Mouse (Mus musculus) Muller cell, postnatal 12 days (primary cell): ENCODE data around the gene Ss18l2.
A peak's percentile ranks its signal among the peaks of the same experiment; 100 is the strongest.

ENCODE experiments used
- DNase-seq: peaks from one replicate; pipeline ENCODE4 v3.0.0-alpha.2; 2015; ENCODE audit errors: inconsistent ontology term

Gene Ss18l2

GRCm38 (mm10) chr9:121709898-121710583, at the start of gene Ss18l2:
Gene Ss18l2 (plus strand): TSS chr9:121710329.
- peak; percentile 99 for DNase-seq

GRCm38 (mm10) chr9:121663467-121663866, 46.7 kb upstream of the Ss18l2 start:
- DNase-seq = no peak

GRCm38 (mm10) chr9:121664104-121664503, 46.0 kb upstream of the Ss18l2 start:
- DNase-seq = no peak

GRCm38 (mm10) chr9:121666957-121667630, 43.0 kb upstream of the Ss18l2 start:
- DNase-seq = no peak

DNA sequence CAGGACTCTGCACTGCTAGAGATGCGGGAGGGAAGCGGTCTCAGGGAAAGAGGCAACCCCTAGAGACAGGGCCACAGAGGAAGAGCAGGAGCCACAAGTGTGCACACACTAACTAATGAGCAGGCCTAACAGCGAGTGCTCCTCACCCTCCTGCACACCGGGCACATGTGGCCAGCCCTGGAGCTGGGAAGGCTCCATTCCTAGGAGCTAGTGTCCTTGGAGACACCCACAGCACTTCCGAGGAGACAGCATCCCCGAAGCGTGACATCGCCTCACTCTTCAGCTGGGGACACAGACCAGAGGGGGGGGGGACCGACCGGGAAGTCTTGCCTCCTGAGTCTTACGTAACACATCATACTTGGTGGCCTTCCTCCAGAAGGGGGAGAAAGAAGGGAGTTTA, 42.3 kb upstream of the Ss18l2 start:
- DNase-seq = no peak

DNA sequence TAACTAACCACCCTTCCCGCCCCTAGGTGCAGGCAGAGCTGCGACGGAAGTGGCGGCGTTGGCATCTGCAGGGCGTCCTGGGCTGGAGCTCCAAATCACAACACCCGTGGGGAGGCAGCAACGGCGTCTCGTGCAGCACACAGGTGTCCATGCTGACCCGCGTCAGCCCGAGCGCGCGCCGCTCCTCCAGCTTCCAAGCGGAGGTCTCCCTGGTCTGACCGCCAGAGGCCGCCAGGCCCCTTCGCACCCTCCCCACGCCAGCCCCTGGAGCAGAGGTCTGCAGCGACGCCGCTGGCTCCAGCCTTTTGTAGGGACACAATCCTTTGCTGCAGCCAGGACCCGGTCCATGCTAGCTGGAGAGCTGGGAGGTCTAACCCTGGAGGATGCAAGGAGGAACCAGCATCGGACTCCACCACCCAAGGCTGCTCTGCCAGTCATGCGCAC, 40.8 kb upstream of the Ss18l2 start:
- peak; percentile 68 for DNase-seq

GRCm38 (mm10) chr9:121671300-121671699, 38.8 kb upstream of the Ss18l2 start:
- peak; percentile 27 for DNase-seq

- peak; percentile 33 for DNase-seq
These were observed 37.8 kb upstream of the Ss18l2 start for GRCm38 (mm10) chr9:121672311-121672710.

DNA sequence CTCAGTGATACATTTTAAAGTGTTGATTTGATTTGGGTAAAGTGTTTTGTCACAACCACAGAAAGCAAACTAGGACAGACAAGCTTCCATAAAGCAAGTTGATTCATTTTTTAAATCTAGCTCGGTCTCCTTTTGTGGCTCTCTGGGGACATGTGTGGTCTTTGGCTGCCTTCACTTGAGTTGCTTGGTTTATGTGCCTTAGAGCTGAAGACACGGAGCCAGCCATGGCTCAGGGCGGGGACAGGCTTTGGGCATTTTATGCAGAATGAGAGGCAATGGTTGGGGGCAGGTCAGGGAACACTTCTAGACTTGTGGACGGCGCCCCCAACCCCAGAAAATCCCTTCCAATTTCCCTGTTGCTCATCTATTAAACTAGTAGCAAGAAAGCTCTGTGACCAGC, 36.4 kb upstream of the Ss18l2 start:
- DNase-seq = no peak

DNA sequence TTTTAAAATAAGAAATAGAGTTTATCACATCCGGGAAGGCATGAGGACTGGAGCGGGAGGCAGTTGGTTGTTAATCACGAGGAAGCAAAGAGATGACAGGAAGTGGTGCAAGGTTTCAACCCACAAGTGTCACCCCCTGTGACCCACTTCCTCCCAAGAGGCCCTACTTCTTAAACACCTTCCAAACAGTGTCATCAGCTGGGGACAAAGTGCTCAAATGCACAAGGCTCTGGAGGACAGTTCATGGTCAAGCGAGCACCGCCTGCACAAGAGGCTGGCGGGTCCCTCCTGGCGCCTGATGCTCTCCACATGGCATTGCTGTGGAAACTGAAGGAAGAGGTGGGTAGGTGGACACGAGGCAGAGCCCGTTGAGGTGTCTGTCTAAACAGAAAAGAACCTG, 35.1 kb upstream of the Ss18l2 start:
- no peak for DNase-seq

GRCm38 (mm10) chr9:121675556-121675955, 34.6 kb upstream of the Ss18l2 start:
- DNase-seq = no peak

GRCm38 (mm10) chr9:121677069-121677468, 33.1 kb upstream of the Ss18l2 start:
- no peak for DNase-seq

DNA sequence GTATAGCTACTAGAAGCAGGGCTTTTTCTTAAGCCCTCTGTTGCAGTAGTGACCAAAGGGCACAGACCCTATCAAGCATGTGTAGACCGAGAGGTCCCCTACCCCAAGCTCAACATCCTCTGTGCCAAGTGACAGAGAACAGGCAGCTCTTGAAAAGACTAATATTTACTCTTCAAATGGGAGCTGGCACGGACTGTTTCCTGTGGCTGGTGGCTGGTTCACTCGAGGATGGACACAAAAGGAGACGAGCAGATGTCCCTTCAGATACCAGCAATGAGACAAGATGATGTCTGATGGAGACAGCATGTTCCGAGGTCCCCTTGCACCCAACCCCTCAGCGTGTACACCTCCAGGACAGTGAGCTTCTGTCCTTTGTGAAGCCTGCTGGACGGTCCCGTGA, 32.7 kb upstream of the Ss18l2 start:
- no peak for DNase-seq

DNA sequence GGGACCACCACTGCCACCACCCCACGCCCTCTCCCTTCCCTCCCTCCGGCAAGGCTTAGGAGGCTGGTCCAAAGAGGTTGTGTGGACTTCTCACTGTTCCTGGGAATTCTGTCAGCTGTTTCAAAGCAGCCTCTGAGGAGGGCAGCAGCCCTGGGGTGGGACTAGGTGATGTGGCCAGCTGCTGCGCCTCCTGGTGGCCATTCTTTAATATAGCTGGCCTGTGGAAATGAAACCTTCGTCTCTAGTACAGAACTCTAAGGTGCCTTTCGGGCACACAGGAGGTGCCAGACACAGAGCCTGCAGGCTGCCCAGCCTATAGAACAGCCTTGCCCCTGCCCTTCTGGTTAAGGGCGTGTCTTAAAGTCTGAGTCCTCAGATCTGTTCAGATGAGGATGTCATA, 30.6 kb upstream of the Ss18l2 start:
- DNase-seq = peak; percentile 55

DNA sequence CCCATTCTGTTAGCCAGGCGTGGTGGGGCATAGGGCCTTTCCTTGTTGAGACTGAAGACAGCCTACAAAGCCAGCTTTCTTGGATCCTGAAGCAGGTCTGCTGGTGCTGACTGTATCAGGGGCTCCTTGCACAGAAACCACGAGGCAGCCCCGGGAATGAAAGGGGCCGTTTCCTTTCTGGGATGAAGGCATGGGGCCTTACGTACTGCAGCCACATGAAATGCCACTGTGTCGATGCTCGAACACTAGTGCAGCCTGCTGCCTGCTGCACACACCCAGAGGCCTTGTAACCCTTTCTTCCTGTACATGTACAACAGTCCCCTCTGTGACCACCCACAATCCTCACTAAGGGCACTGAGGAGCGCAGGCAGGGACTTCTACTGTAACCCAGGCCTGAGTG, 28.9 kb upstream of the Ss18l2 start:
- DNase-seq = no peak

DNA sequence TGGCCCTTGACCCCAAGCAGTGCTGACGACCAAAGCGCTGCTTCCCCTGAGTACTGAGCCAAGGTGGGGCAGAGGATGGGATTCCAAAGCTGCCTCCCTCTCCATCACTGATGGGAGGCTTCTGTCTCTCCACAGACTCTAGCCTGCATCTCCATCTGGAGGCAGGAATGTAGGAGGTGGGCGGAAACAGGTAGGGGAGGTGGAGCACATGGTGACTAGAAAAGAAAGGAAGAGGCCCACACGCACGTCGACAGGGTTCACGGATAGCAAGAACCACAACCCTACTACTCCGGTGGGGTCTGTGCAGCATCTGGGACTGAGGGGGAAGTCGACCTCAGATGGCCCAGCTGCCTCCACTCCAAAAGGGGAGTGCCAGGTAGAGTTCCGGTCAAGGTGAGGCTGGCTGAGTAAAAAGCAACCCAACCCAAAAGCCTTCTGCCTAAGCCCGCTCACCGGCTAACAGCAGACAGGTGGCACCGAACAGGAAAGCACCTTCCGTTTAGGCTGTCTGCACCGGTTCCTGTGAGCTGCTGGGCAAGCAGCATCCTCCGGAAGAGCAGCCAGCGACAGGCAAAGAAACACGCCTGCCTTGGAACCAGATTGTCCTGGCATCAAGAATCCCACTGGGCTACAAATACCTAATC, 28.0 kb upstream of the Ss18l2 start:
- DNase-seq = no peak

GRCm38 (mm10) chr9:121684702-121685101, 25.4 kb upstream of the Ss18l2 start:
- DNase-seq = no peak

DNA sequence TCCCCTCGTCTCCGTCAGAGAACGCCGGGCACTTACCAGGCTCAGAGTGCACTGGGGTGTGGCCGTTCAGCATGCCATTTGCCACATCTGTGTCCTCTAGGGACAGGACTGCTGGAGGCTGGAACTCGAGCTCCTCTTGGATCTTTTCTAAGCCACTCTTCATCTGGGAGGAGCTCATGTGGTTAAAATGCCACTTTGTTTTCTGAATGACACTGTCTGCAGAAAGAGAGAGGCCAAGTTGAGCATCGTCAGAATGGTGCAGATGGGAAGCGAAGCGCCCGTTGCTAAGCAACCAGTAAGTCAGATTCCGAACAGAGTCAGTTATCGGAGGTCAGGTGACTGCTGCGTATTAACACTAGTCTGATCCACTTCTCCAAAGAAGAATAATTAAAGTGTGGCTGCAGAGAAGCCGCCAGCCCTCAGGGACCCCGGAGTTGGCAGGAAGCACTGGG, 19.9 kb upstream of the Ss18l2 start:
- no peak for DNase-seq

DNA sequence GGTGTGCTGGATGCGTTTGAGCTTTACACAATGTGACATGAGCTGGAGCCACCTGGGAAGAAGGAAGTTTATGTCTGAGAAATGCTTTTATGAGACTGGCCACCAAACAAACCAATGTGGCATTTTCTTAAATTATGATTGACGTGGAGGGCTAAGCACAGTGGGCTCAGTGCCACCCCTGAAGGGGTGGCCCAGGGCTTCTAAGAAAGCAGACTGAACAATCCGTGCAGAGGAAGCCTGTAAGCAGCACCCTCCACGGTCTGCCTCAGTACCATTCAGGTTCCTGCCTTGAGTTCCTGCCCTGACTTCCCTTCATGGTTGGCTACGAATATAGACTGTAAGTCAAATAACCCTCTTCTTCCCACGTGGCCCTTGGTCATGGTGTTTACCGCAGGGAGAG, 19.4 kb upstream of the Ss18l2 start:
- DNase-seq = no peak

DNA sequence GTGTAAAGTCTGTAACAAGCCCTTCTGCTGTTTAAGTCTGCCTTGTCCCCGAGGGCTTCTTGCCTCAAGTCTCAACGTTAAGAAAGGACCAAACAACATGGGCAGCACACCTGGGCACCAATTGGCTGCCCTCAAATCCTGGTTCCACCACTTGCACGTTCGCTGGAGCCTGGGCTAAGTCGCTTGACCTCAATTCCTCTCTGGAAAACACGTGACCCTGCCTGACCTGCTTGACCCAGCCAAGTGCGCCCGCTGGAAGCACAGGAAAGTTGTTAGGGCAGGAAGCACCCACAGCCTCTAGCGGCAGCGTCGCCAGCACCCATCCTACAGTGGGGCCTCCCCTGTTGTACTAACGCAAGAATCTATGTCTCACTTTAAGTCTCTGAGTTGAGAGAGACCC, 15.4 kb upstream of the Ss18l2 start:
- no peak for DNase-seq

GRCm38 (mm10) chr9:121696626-121697025, 13.5 kb upstream of the Ss18l2 start:
- DNase-seq = no peak

GRCm38 (mm10) chr9:121697150-121698049, 12.7 kb upstream of the Ss18l2 start:
- DNase-seq = no peak
